Mouse (Mus musculus): Measurements from ENCODE around the gene Dhrs11. TPM values are rescaled to one million over a fixed set of nuclear protein-coding genes. Genes with fewer than 3 reads are reported as not detected.
"Not testable (repeated sequence)": the region's sequence is repeated elsewhere in the genome, so short reads cannot be mapped to it uniquely, and the experiment has no call there.

Dhrs11 gene
- polyA plus RNA-seq, 1 experiment from 2014 or later: 81.8 TPM

DNA sequence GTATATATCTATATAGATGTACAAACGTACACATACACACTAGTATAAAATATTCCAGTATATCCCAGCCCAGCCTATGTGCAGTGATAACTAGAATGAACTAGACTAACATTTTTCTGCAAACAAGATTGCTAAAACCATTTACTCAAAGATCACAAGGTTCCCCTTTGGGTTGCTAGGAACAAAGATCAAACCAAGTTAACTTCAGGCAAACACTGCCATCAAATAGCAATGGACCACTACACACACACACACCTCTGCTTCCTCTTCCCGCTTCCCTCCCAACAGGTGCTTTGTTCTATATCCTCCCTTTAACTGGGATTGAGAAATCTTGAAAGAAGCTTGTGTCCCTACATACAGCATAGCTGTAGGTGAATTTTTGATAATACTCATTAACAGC, 38.8 kb upstream of the Dhrs11 start:
- no peaks in the 10 kb centered on the region for H3K27me3 ChIP-seq (ENCODE audit: control insufficient read depth, insufficient read depth, low read length)
- no peaks in the 10 kb centered on the region for H3K36me3 ChIP-seq (ENCODE audit: control insufficient read depth, insufficient read depth)
- no peaks in the 10 kb centered on the region for H3K9me3 ChIP-seq (replicated peaks; ENCODE audit: control insufficient read depth, low read length)
- no peak for ATAC-seq (replicated peaks; ENCODE audit: extremely low read depth, insufficient read depth, low FRiP score)
- no peak overlapping the region for H3K9ac ChIP-seq (ENCODE audit: low read length)
- 90% methylated on average over 2 of the region's 2 CpGs for WGBS
- H3K4me1 ChIP-seq (ENCODE audit: control insufficient read depth, insufficient read depth, low read length): peaks cover 22% of the 10 kb centered on the region
- H3K4me3 ChIP-seq (ENCODE audit: low read length): no peak overlapping the region
- 0 out of 2 replicates have a peak overlapping the region, but pooled peaks have one; percentile 2 for H3K4me2 ChIP-seq (ENCODE audit: low read depth, low read length)
- no peak overlapping the region for H3K27ac ChIP-seq (ENCODE audit: low read length)

DNA sequence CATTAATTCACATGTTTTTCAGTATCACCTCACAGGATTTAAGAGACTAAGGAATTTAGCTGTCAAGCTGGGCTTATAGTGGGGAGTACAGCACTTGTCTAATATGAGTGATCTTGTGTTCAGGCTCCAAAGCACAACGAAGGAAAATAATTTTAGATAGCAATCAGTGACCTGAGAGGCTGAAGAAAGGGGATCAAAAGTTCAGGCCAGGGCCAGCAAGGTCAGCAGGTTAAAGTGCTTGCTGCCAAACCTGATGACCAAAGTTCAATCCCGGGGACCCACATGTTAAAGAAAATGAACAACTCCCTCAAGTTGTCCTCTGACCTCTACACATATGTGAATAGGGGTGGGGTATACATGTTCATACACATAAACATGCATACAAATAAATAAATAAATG, 36.5 kb upstream of the Dhrs11 start:
- no peak for ATAC-seq (replicated peaks; ENCODE audit: extremely low read depth, insufficient read depth, low FRiP score)
- 47% methylated on average over 2 of the region's 2 CpGs for WGBS
- Histone ChIP-seq H3K4me2 (ENCODE audit: low read depth, low read length) (no peak overlapping the region), H3K36me3 (ENCODE audit: control insufficient read depth, insufficient read depth) (peaks cover 3% of the 10 kb centered on the region), H3K4me1 (ENCODE audit: control insufficient read depth, insufficient read depth, low read length) (peaks cover 17% of the 10 kb centered on the region), H3K27me3 (ENCODE audit: control insufficient read depth, insufficient read depth, low read length) (no peaks in the 10 kb centered on the region), H3K27ac (ENCODE audit: low read length) (no peak overlapping the region), H3K9me3 (replicated peaks; ENCODE audit: control insufficient read depth, low read length) (no peaks in the 10 kb centered on the region), H3K4me3 (ENCODE audit: low read length) (no peak overlapping the region), H3K9ac (ENCODE audit: low read length) (no peak overlapping the region)

DNA sequence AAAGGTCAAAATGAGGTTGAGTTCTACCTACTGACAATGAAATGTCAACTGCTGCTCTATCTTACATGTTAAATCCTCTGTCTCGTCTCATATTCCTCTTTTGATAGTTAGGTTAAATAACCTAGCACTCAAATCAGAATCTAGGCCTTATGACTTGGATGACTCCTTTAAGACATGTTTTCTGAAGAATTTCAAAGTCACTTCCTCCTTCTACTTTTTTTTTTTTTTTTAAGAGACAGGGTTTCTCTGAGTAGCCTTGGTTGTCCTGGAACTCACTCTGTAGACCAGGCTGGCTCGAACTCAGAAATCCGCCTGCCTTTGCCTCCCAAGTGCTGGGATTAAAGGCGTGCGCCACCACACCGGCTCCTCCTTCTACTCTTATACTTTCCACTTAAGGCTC, 26.5 kb upstream of the Dhrs11 start:
- WGBS: 93% methylated on average over 6 of the region's 6 CpGs

DNA sequence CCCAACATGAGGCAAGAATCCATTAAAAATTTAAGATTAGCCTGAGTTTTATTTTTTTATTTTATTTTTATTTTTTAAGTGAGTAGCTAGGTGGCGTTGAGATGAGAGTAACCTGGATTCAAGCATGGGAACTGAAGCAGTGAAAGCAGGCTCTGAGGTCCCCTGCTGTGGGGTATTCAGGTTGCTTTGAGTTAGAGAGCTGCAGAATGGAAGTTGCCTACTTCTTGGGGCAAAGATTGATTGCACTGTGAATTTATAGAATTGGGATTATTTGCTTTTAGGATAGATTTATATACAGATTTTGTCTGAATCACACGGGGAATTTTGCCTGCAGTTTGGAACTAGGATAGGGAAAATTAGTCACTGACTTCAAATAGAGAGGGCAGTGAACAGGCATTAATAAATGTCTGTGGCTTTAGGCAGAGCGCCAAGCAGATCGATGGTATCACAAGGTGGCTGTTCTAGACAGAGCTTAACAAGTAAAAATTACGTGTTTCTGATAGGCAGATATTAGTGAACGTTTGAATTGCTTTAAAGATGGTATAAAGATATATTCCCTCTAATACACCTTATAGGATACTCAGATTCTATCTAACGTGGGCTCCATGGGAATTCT, 18.8 kb upstream of the Dhrs11 start:
- H3K9me3 ChIP-seq (replicated peaks; ENCODE audit: control insufficient read depth, low read length): no peaks in the 10 kb centered on the region
- no peak overlapping the region for H3K27ac ChIP-seq (ENCODE audit: low read length)
- H3K4me3 ChIP-seq (ENCODE audit: low read length): no peak overlapping the region
- H3K36me3 ChIP-seq (ENCODE audit: control insufficient read depth, insufficient read depth): peaks cover 39% of the 10 kb centered on the region
- no peaks in the 10 kb centered on the region for H3K4me1 ChIP-seq (ENCODE audit: control insufficient read depth, insufficient read depth, low read length)
- WGBS: 83% methylated on average over 7 of the region's 7 CpGs
- H3K9ac ChIP-seq (ENCODE audit: low read length): no peak overlapping the region
- no peak for ATAC-seq (replicated peaks; ENCODE audit: extremely low read depth, insufficient read depth, low FRiP score)
- H3K27me3 ChIP-seq (ENCODE audit: control insufficient read depth, insufficient read depth, low read length): no peaks in the 10 kb centered on the region
- no peak overlapping the region for H3K4me2 ChIP-seq (ENCODE audit: low read depth, low read length)

More for the DNA sequence above, 26.5 kb upstream of the Dhrs11 start:
- no peak overlapping the region for H3K27ac ChIP-seq (ENCODE audit: low read length)
- no peaks in the 10 kb centered on the region for H3K27me3 ChIP-seq (ENCODE audit: control insufficient read depth, insufficient read depth, low read length)
- no peaks in the 10 kb centered on the region for H3K4me1 ChIP-seq (ENCODE audit: control insufficient read depth, insufficient read depth, low read length)
- H3K4me3 ChIP-seq (ENCODE audit: low read length): no peak overlapping the region
- H3K9me3 ChIP-seq (replicated peaks; ENCODE audit: control insufficient read depth, low read length): no peaks in the 10 kb centered on the region
- no peak overlapping the region for H3K4me2 ChIP-seq (ENCODE audit: low read depth, low read length)
- ATAC-seq (replicated peaks; ENCODE audit: extremely low read depth, insufficient read depth, low FRiP score): no peak
- peaks cover 33% of the 10 kb centered on the region for H3K36me3 ChIP-seq (ENCODE audit: control insufficient read depth, insufficient read depth)
- no peak overlapping the region for H3K9ac ChIP-seq (ENCODE audit: low read length)

DNA sequence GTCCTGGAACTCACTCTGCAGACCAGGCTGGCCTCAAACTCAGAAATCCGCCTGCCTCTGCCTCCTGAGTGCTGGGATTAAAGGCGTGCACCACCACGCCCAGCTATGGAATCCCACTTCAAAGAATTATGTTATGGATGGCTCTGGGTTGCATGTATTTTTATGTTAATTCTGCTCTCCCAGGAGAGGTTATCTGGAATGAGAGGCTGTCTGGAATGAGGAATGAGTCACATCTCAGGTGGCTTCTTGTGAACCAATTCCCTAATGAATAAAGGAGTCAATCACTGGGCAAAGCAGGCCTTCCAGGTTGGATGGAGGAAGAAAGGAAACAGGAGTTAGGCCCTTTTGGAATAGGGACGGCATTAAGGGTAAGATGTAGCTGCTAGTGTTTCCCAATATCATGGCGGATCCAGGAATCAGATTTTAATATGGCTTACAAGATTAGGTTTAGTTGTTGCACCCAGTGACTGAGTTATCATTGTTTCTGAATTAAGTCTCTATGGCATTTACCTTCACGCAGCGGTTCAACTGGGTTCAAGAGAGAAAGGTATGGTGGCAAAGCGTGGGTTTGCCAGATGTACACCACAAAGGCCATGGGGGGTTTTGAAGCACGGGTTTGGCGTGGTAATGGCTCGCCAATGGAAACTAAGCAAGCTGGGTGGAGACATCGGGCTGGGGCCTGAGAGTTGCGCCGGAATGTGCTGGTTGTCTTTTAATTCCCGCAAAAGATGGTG, 18.1 kb upstream of the Dhrs11 start:
- Histone ChIP-seq H3K9me3 (replicated peaks; ENCODE audit: control insufficient read depth, low read length) (no peaks in the 10 kb centered on the region), H3K4me1 (ENCODE audit: control insufficient read depth, insufficient read depth, low read length) (no peaks in the 10 kb centered on the region), H3K4me2 (ENCODE audit: low read depth, low read length) (no peak overlapping the region), H3K36me3 (ENCODE audit: control insufficient read depth, insufficient read depth) (peaks cover 33% of the 10 kb centered on the region), H3K4me3 (ENCODE audit: low read length) (no peak overlapping the region), H3K27ac (ENCODE audit: low read length) (no peak overlapping the region), H3K27me3 (ENCODE audit: control insufficient read depth, insufficient read depth, low read length) (no peaks in the 10 kb centered on the region), H3K9ac (ENCODE audit: low read length) (no peak overlapping the region)
- ATAC-seq (replicated peaks; ENCODE audit: extremely low read depth, insufficient read depth, low FRiP score): no peak
- WGBS: 94% methylated on average over 15 of the region's 15 CpGs

DNA sequence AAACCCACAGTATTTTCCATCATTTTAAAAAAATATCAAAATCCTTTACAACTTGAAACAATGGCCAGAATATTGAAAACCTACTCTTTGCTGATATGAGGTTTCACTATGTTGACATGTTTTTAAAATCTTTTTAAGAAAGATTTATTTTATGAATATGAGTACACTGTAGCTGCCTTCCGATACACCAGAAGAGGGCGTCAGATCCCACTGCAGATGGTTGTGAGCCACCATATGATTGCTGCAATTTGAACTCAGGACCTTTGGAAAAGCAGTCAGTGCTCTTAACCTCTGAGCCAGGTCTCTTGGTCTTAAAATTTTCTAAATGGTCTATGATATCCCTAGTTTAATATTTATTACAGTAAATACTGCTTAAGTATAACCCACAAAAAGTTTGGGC, 10.5 kb upstream of the Dhrs11 start:
- Histone ChIP-seq H3K4me1 (ENCODE audit: control insufficient read depth, insufficient read depth, low read length) (no peaks in the 10 kb centered on the region), H3K9me3 (replicated peaks; ENCODE audit: control insufficient read depth, low read length) (no peaks in the 10 kb centered on the region), H3K27ac (ENCODE audit: low read length) (no peak overlapping the region), H3K4me3 (ENCODE audit: low read length) (no peak overlapping the region), H3K36me3 (ENCODE audit: control insufficient read depth, insufficient read depth) (peaks cover 42% of the 10 kb centered on the region), H3K4me2 (ENCODE audit: low read depth, low read length) (no peak overlapping the region), H3K27me3 (ENCODE audit: control insufficient read depth, insufficient read depth, low read length) (no peaks in the 10 kb centered on the region), H3K9ac (ENCODE audit: low read length) (no peak overlapping the region)
- ATAC-seq (replicated peaks; ENCODE audit: extremely low read depth, insufficient read depth, low FRiP score): no peak
- 82% methylated on average over 2 of the region's 2 CpGs for WGBS

DNA sequence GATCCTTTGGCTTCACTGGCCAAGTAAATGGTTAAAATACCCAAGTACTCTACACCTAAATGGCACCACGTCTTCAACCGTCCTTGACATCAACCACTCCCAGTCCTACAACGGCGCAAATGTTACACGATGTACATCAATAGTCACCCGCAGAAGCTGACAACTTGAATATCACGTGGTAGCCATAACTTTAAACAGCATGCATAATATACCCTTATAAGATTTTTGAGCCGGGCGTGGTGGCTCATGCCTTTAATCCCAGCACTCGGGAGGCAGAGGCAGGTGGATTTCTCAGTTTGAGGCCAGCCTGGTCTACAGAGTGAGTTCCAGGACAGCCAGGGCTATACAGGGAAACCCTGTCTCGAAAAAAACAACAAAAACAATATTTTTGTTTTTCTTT, 701 bp upstream of the Dhrs11 start:
- not testable (repeated sequence) for ATAC-seq (replicated peaks; ENCODE audit: extremely low read depth, insufficient read depth, low FRiP score); H3K9me3 ChIP-seq (replicated peaks; ENCODE audit: control insufficient read depth, low read length); H3K27me3 ChIP-seq (ENCODE audit: control insufficient read depth, insufficient read depth, low read length)
- peak overlapping the region; percentile 83 for H3K4me2 ChIP-seq (ENCODE audit: low read depth, low read length)
- peak overlapping the region; percentile 64 for H3K4me3 ChIP-seq (ENCODE audit: low read length)
- peaks cover 27% of the 10 kb centered on the region for H3K4me1 ChIP-seq (ENCODE audit: control insufficient read depth, insufficient read depth, low read length)
- peak overlapping the region; percentile 77 for H3K9ac ChIP-seq (ENCODE audit: low read length)
- peak overlapping the region; percentile 98 for H3K27ac ChIP-seq (ENCODE audit: low read length)
- H3K36me3 ChIP-seq (ENCODE audit: control insufficient read depth, insufficient read depth): peaks cover 21% of the 10 kb centered on the region
- WGBS: 64% methylated on average over 11 of the region's 11 CpGs

DNA sequence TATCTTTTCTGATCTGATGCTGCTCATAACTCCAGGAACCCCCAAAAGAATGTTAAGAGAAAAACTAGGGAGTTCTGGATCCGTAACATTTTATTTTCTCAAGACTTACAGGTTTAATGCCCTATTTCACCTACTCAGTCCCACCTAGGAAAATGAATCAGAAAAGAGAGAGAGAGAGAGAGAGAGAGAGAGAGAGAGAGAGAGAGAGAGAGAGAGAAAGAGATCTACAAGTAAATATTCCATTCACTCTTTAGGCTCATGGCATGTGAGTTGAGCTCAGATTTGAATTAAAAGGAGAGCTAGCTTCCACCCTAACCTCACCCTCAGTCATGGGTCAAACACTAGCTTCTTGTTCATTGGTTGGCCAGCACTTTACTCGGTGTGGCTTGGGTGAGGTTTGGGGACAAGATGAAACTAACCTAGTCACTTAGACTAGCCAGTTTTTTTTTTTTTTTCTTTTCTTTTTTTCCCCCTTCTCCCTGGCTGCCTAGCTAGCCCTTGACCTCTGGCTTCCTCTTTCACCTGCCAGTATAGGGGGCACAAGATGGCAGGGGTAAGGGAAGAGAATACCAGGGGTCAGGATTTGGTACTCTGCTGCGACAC, 792 bp downstream of the Dhrs11 start:
- H3K9ac ChIP-seq (ENCODE audit: low read length): peak overlapping the region; percentile 77
- peak overlapping the region; percentile 98 for H3K27ac ChIP-seq (ENCODE audit: low read length)
- peaks cover 41% of the 10 kb centered on the region for H3K4me1 ChIP-seq (ENCODE audit: control insufficient read depth, insufficient read depth, low read length)
- H3K9me3 ChIP-seq (replicated peaks; ENCODE audit: control insufficient read depth, low read length): no peaks in the 10 kb centered on the region
- peak overlapping the region; percentile 64 for H3K4me3 ChIP-seq (ENCODE audit: low read length)
- WGBS: 38% methylated on average over 3 of the region's 3 CpGs
- H3K36me3 ChIP-seq (ENCODE audit: control insufficient read depth, insufficient read depth): peaks cover 16% of the 10 kb centered on the region
- no peaks in the 10 kb centered on the region for H3K27me3 ChIP-seq (ENCODE audit: control insufficient read depth, insufficient read depth, low read length)
- no peak for ATAC-seq (replicated peaks; ENCODE audit: extremely low read depth, insufficient read depth, low FRiP score)
- peak overlapping the region; percentile 83 for H3K4me2 ChIP-seq (ENCODE audit: low read depth, low read length)

DNA sequence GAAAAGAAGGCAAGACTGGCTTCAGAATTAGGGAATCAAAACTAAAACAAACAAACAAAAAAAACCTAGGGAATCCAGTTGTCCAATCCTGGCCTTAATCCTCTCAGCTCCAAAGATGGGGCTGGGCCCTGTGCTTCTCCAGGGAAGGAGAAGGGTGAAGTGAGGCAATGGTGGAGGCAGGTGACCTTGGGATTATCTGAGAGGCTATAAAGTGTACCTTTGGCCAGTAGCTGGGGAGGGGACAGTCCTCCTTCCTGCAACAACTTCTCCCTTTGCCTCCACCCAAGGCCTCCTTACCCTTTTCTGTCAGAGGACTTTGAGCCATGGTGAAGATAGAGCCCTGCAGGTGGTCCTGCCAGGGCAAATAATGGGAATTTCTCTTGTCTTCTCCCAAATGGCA, 1.3 kb downstream of the Dhrs11 start:
- peak overlapping the region; percentile 64 for H3K4me3 ChIP-seq (ENCODE audit: low read length)
- peak overlapping the region; percentile 83 for H3K4me2 ChIP-seq (ENCODE audit: low read depth, low read length)
- H3K9me3 ChIP-seq (replicated peaks; ENCODE audit: control insufficient read depth, low read length): no peaks in the 10 kb centered on the region
- H3K9ac ChIP-seq (ENCODE audit: low read length): peak overlapping the region; percentile 77
- H3K36me3 ChIP-seq (ENCODE audit: control insufficient read depth, insufficient read depth): peaks cover 13% of the 10 kb centered on the region
- ATAC-seq (replicated peaks; ENCODE audit: extremely low read depth, insufficient read depth, low FRiP score): no peak
- H3K27me3 ChIP-seq (ENCODE audit: control insufficient read depth, insufficient read depth, low read length): no peaks in the 10 kb centered on the region
- H3K27ac ChIP-seq (ENCODE audit: low read length): peak overlapping the region; percentile 98
- peaks cover 46% of the 10 kb centered on the region for H3K4me1 ChIP-seq (ENCODE audit: control insufficient read depth, insufficient read depth, low read length)

Data from heart, embryonic 16.5 days (tissue).